Mouse (Mus musculus) erythroblast, embryonic 14.5 days (primary cell): ENCODE results near the gene Tbc1d22a. TPM values are rescaled to one million over a fixed set of nuclear protein-coding genes. Genes with fewer than 3 reads are reported as not detected.

Experiments used
- H3K27me3 ChIP-seq: 2 replicates; pipeline ENCODE4 v1.6.1; 2012; ENCODE audit warnings: inconsistent platforms; ENCODE audit not compliant: control insufficient read depth
- H3K36me3 ChIP-seq: 2 replicates; pipeline ENCODE4 v1.6.1; 2012; ENCODE audit warnings: mild to moderate bottlenecking, inconsistent platforms; ENCODE audit not compliant: control insufficient read depth
- H3K4me1 ChIP-seq: 2 replicates; pipeline ENCODE4 v1.6.1; 2012; ENCODE audit warnings: inconsistent platforms; ENCODE audit not compliant: control insufficient read depth
- H3K4me3 ChIP-seq: replicated peaks from 2 replicates; pipeline ENCODE3; 2012; ENCODE audit warnings: moderate library complexity, mild to moderate bottlenecking, inconsistent platforms
- H3K9me3 ChIP-seq: 2 replicates; pipeline ENCODE4 v1.6.1; 2012; ENCODE audit warnings: low read length, inconsistent platforms, mixed read lengths; ENCODE audit not compliant: control insufficient read depth
- GATA1 ChIP-seq: IDR thresholded peaks from 2 replicates; pipeline ENCODE4 v1.6.1; 2012; ENCODE audit warnings: low read length, inconsistent platforms, mixed read lengths
- TAL1 ChIP-seq: IDR thresholded peaks from 3 replicates; pipeline ENCODE4 v1.6.1; 2012; ENCODE audit warnings: low read length, inconsistent platforms, mixed read lengths
- polyA plus RNA-seq: library from polyadenylated mRNA; stranded (reverse); fragments of >175 nt; gene quantifications from 2 replicates; pipeline ENCODE4 v1.2.3, GENCODE M21; 2012

Tbc1d22a gene
- polyA plus RNA-seq, 1 experiment: 0.92 TPM

GRCm38 (mm10) chr15:86330454-86330853 lies 116.2 kb downstream of the Tbc1d22a start:
- Histone ChIP-seq H3K27me3 (no peaks in the 10 kb centered on the region), H3K4me3 (no peak overlapping the region), H3K4me1 (no peaks in the 10 kb centered on the region), H3K36me3 (no peaks in the 10 kb centered on the region), H3K9me3 (no peaks in the 10 kb centered on the region)
- TF ChIP-seq TAL1 (no peak), GATA1 (no peak)

GRCm38 (mm10) chr15:86331501-86332245 lies 117.4 kb downstream of the Tbc1d22a start:
- Histone ChIP-seq H3K36me3 (no peaks in the 10 kb centered on the region; the same call in 1 of the 2 replicates), H3K9me3 (no peaks in the 10 kb centered on the region), H3K27me3 (no peaks in the 10 kb centered on the region), H3K4me3 (no peak overlapping the region), H3K4me1 (no peaks in the 10 kb centered on the region)
- TF ChIP-seq GATA1 (no peak), TAL1 (no peak)

- Histone ChIP-seq H3K4me3 (no peak overlapping the region), H3K4me1 (no peaks in the 10 kb centered on the region), H3K27me3 (no peaks in the 10 kb centered on the region), H3K9me3 (no peaks in the 10 kb centered on the region), H3K36me3 (no peaks in the 10 kb centered on the region; the same call in 1 of the 2 replicates)
- TF ChIP-seq TAL1 (no peak), GATA1 (no peak)
Measured at GRCm38 (mm10) chr15:86333176-86333575, 118.9 kb downstream of the Tbc1d22a start.

- Histone ChIP-seq H3K27me3 (no peaks in the 10 kb centered on the region), H3K4me1 (no peaks in the 10 kb centered on the region), H3K9me3 (no peaks in the 10 kb centered on the region), H3K4me3 (no peak overlapping the region), H3K36me3 (no peaks in the 10 kb centered on the region; the same call in 1 of the 2 replicates)
- TF ChIP-seq GATA1: no peak
- TF ChIP-seq TAL1: no peak
Measured at GRCm38 (mm10) chr15:86333606-86334005, 119.3 kb downstream of the Tbc1d22a start.

- Histone ChIP-seq H3K4me3 (no peak overlapping the region), H3K36me3 (no peaks in the 10 kb centered on the region; the same call in 1 of the 2 replicates), H3K4me1 (no peaks in the 10 kb centered on the region), H3K27me3 (no peaks in the 10 kb centered on the region), H3K9me3 (no peaks in the 10 kb centered on the region)
- TF ChIP-seq TAL1 (no peak), GATA1 (no peak)
Measured at GRCm38 (mm10) chr15:86334276-86334675, 120.0 kb downstream of the Tbc1d22a start.

- no peak overlapping the region for H3K4me3 ChIP-seq
- no peaks in the 10 kb centered on the region for H3K4me1 ChIP-seq
- TF ChIP-seq GATA1 (no peak), TAL1 (no peak)
- H3K27me3 ChIP-seq: no peaks in the 10 kb centered on the region
- no peaks in the 10 kb centered on the region for H3K9me3 ChIP-seq
- H3K36me3 ChIP-seq: no peaks in the 10 kb centered on the region; the same call in 1 of the 2 replicates
Measured at GRCm38 (mm10) chr15:86334745-86335144, 120.5 kb downstream of the Tbc1d22a start.

GRCm38 (mm10) chr15:86335781-86336180 lies 121.5 kb downstream of the Tbc1d22a start:
- Histone ChIP-seq H3K4me1 (no peaks in the 10 kb centered on the region), H3K36me3 (no peaks in the 10 kb centered on the region; the same call in 1 of the 2 replicates), H3K27me3 (no peaks in the 10 kb centered on the region), H3K9me3 (no peaks in the 10 kb centered on the region), H3K4me3 (no peak overlapping the region)
- TF ChIP-seq GATA1: no peak
- no peak for TF ChIP-seq TAL1

- Histone ChIP-seq H3K9me3 (no peaks in the 10 kb centered on the region), H3K4me3 (no peak overlapping the region), H3K27me3 (no peaks in the 10 kb centered on the region), H3K36me3 (no peaks in the 10 kb centered on the region; the same call in 1 of the 2 replicates), H3K4me1 (no peaks in the 10 kb centered on the region)
- no peak for TF ChIP-seq TAL1
- no peak for TF ChIP-seq GATA1
Measured at GRCm38 (mm10) chr15:86337726-86338125, 123.5 kb downstream of the Tbc1d22a start.

GRCm38 (mm10) chr15:86339736-86340135 lies 125.5 kb downstream of the Tbc1d22a start:
- Histone ChIP-seq H3K4me3 (no peak overlapping the region), H3K9me3 (no peaks in the 10 kb centered on the region), H3K36me3 (no peaks in the 10 kb centered on the region; the same call in 1 of the 2 replicates), H3K4me1 (no peaks in the 10 kb centered on the region), H3K27me3 (no peaks in the 10 kb centered on the region)
- no peak for TF ChIP-seq GATA1
- TF ChIP-seq TAL1: no peak
